Mouse (Mus musculus) myocyte (in vitro differentiated cells): ENCODE results near the gene Zfp26.

ENCODE experiments used
- MAX ChIP-seq: IDR thresholded peaks from one replicate; pipeline ENCODE4 v1.6.1; 2011; ENCODE audit warnings: low read depth, mild to moderate bottlenecking, control low read depth
- MYOG ChIP-seq, 3 experiments: IDR thresholded peaks; one replicate each; pipeline ENCODE4 v1.6.1; 2011; ENCODE audit warnings: control low read depth in 2 of 3, low read depth in 2 of 3, mild to moderate bottlenecking in 2 of 3; ENCODE audit not compliant: insufficient read length in 2 of 3, control insufficient read depth in 1 of 3, insufficient read depth in 1 of 3
- POLR2A ChIP-seq: IDR thresholded peaks from one replicate; pipeline ENCODE4 v1.6.1; 2011; ENCODE audit warnings: low read depth, mild to moderate bottlenecking, control low read depth, moderate library complexity; ENCODE audit not compliant: insufficient read length
- POLR2AphosphoS2 ChIP-seq: IDR thresholded peaks from one replicate; pipeline ENCODE4 v1.6.1; 2011; ENCODE audit warnings: low read depth, control low read depth; ENCODE audit not compliant: insufficient read length
- SRF ChIP-seq: IDR thresholded peaks from one replicate; pipeline ENCODE4 v1.6.1; 2011; ENCODE audit warnings: low read depth; ENCODE audit not compliant: control insufficient read depth, insufficient read length
- TCF12 ChIP-seq: IDR thresholded peaks from one replicate; pipeline ENCODE4 v1.6.1; 2011; ENCODE audit warnings: mild to moderate bottlenecking, control low read depth; ENCODE audit not compliant: poor library complexity, insufficient read depth, severe bottlenecking

DNA sequence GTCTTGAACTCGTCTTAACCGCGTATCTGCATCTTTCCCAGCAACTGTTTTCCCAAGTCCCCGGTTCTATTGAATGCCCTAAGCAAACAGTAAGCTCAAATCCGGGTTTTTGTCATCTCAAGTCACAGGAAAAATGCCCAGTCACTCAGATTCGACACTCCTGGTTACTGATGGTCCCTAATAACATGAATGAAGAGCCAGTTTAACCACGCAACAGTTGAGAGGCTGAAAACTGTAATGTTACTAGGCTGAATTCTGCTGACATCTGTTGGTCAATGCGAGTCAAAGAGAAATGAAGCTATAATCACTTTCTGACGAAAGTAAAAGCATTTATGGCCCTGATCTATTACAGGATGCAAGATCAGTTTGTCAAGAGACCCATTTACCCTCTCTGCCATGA lies 33.3 kb upstream of the Zfp26 start:
- TF ChIP-seq MYOG (IDR thresholded peaks at IDR 0.05; ENCODE audit: control insufficient read depth in 1 of 3, insufficient read depth in 1 of 3, insufficient read length in 2 of 3, low read depth in 2 of 3) (no peak), POLR2A (no peak), POLR2AphosphoS2 (no peak), TCF12 (no peak), MAX (no peak), SRF (no peak)
